In genomic region chr13:109823307-109824031, GRCm38 (mm10) we compare ENCODE assay signal across 8 mouse cellular contexts.
A peak's percentile ranks its signal among the peaks of the same experiment; 100 is the strongest.
DNase-seq lines count a peak whose midpoint lies in the region; ATAC-seq lines count a peak whose summit lies in the region.

No protein-coding gene starts in this region.

- no peaks in the 10 kb centered on the region for H3K9me3 ChIP-seq in forebrain, embryonic 15.5 days
- H3K9me3 ChIP-seq in intestine, embryonic 15.5 days: no peaks in the 10 kb centered on the region
- H3K9me3 ChIP-seq in limb, embryonic 10.5 days (replicated peaks): no peaks in the 10 kb centered on the region
- no peaks in the 10 kb centered on the region for H3K9me3 ChIP-seq in midbrain, embryonic 15.5 days

- WGBS in forebrain, embryonic 15.5 days: 4% methylated on average over 11 of the region's 11 CpGs
- WGBS in intestine, embryonic 15.5 days: 18% methylated on average over 11 of the region's 11 CpGs
- 36% methylated on average over 11 of the region's 11 CpGs for WGBS in limb, embryonic 10.5 days
- WGBS in midbrain, embryonic 15.5 days: 10% methylated on average over 11 of the region's 11 CpGs

- H3K36me3 ChIP-seq in forebrain, embryonic 15.5 days: no peaks in the 10 kb centered on the region
- H3K36me3 ChIP-seq in intestine, embryonic 15.5 days: no peaks in the 10 kb centered on the region
- no peaks in the 10 kb centered on the region for H3K36me3 ChIP-seq in limb, embryonic 10.5 days
- H3K36me3 ChIP-seq in midbrain, embryonic 15.5 days (replicated peaks): no peaks in the 10 kb centered on the region

- H3K9ac ChIP-seq in forebrain, embryonic 15.5 days (replicated peaks): peak overlapping the region; percentile 42
- H3K9ac ChIP-seq in intestine, embryonic 15.5 days: no peak overlapping the region; the same call in 1 of the 2 replicates
- H3K9ac ChIP-seq in midbrain, embryonic 15.5 days: peak overlapping the region; percentile 19

- peaks cover 39% of the 10 kb centered on the region for H3K4me1 ChIP-seq in forebrain, embryonic 15.5 days
- peaks cover 16% of the 10 kb centered on the region for H3K4me1 ChIP-seq in intestine, embryonic 15.5 days (replicated peaks)
- H3K4me1 ChIP-seq in limb, embryonic 10.5 days: peaks cover 52% of the 10 kb centered on the region
- H3K4me1 ChIP-seq in midbrain, embryonic 15.5 days: peaks cover 37% of the 10 kb centered on the region

- no peaks in the 10 kb centered on the region for H3K27me3 ChIP-seq in forebrain, embryonic 15.5 days
- H3K27me3 ChIP-seq in intestine, embryonic 15.5 days (replicated peaks): no peaks in the 10 kb centered on the region
- no peaks in the 10 kb centered on the region for H3K27me3 ChIP-seq in limb, embryonic 10.5 days (ENCODE audit: low read depth, poor library complexity, severe bottlenecking)
- no peaks in the 10 kb centered on the region for H3K27me3 ChIP-seq in midbrain, embryonic 15.5 days (replicated peaks)

- DNase-seq in CD4-positive, CD25-positive, alpha-beta regulatory T cell, adult 2 months (ENCODE audit: low read depth, low spot score): peak; percentile 59
- DNase-seq in cerebellum, adult 11 months: peak; percentile 51
- no peak for DNase-seq in limb, embryonic 10.5 days (ENCODE audit: low spot score)
- DNase-seq in thymus, postnatal 4 days: peak; percentile 49

- peak overlapping the region; percentile 97 for H3K27ac ChIP-seq in forebrain, embryonic 15.5 days (replicated peaks)
- H3K27ac ChIP-seq in intestine, embryonic 15.5 days: peak overlapping the region; percentile 95
- H3K27ac ChIP-seq in limb, embryonic 10.5 days: peak overlapping the region; percentile 86
- peak overlapping the region; percentile 92 for H3K27ac ChIP-seq in midbrain, embryonic 15.5 days

- H3K4me3 ChIP-seq in forebrain, embryonic 15.5 days: peak overlapping the region; percentile 24
- no peak overlapping the region for H3K4me3 ChIP-seq in intestine, embryonic 15.5 days (replicated peaks)
- H3K4me3 ChIP-seq in limb, embryonic 10.5 days: no peak overlapping the region
- peak overlapping the region; percentile 12 for H3K4me3 ChIP-seq in midbrain, embryonic 15.5 days

- no peak for ATAC-seq in CD4-positive, CD25-positive, alpha-beta regulatory T cell, adult 4 months
- no peak; the same call in 1 of the 2 replicates for ATAC-seq in forebrain, embryonic 15.5 days (replicated peaks)
- ATAC-seq in intestine, embryonic 15.5 days: no peak
- peak; percentile 21; the same call in 1 of the 2 replicates for ATAC-seq in midbrain, embryonic 15.5 days (replicated peaks)

- peak overlapping the region; percentile 52 for H3K4me2 ChIP-seq in forebrain, embryonic 15.5 days (replicated peaks)
- peak overlapping the region; percentile 37 for H3K4me2 ChIP-seq in intestine, embryonic 15.5 days (replicated peaks)
- peak overlapping the region; percentile 53 for H3K4me2 ChIP-seq in midbrain, embryonic 15.5 days

Comparison
In these comparisons a context has a peak if more than half of its experiments do, and no peak if none do; other contexts are left out.
1. H3K4me3 ChIP-seq: peak in forebrain, embryonic 15.5 days (single experiment) and midbrain, embryonic 15.5 days (single experiment); none in intestine, embryonic 15.5 days (single experiment) and limb, embryonic 10.5 days (single experiment).
2. Peak in every context shown above with its lines, with median percentiles within 50 percentile points of each other: H3K27ac ChIP-seq and H3K4me2 ChIP-seq.